Mouse (Mus musculus): ENCODE results near the gene Fdxr.

GRCm38 (mm10) chr11:115231168-115231915, 45.5 kb downstream of the Fdxr start:
- no peak for TF ChIP-seq CTCF (IDR thresholded peaks at IDR 0.05; ENCODE audit: low read depth, low read length)
- TF ChIP-seq POLR2A (IDR thresholded peaks at IDR 0.05; ENCODE audit: extremely low read depth, insufficient read depth, low read length) = no peak

Data from liver, adult 2 months (tissue).